Mouse (Mus musculus) embryo, embryonic 9.5 days (tissue): ENCODE measurements around the gene A630095N17Rik.
A peak's percentile ranks its signal among the peaks of the same experiment; 100 is the strongest.
"Not testable (repeated sequence)": the region's sequence is repeated elsewhere in the genome, so short reads cannot be mapped to it uniquely, and the experiment has no call there.

Experiments
- DNase-seq: peaks from one replicate; pipeline ENCODE4 v3.0.0-alpha.2; 2017; ENCODE audit errors: extremely low spot score

A630095N17Rik gene

DNA sequence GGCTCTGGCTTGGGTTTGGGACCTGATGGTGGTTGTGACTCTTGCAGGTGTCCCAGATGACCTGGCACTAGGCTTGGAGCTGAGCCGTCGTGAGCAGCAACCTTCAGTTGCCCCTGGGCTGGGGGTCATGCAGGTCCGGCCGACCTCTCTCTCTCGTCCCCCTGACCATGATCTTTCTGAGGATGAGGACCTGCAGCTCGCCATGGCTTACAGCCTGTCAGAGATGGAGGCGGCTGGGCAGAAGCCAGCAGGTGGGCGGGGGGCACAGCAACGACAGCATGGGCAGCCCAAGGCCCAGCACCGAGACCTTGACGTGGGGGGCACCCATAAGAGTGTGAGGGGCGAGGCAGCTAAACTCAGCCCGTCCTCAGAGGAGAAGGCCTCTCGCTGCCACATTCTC is 11.5 kb upstream of the A630095N17Rik start:
- no peak for DNase-seq

DNA sequence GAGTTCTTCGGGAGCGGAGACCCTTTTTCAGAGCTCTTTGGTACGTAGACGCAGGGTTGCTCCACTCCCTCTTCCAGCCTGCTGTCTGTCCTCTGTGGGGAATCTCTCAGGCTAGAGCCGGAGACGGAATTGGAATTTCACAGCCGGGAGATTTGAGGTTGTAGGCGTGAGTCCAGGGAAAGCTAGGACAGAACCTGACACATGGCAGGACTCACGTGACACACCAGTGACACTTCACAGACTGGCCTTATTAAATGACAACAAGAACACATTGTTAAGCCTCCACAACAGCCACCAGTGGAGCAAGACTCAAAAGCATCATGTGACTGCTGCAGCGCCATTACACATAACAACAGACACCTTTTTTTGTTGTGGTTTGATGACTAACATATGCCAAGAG is 7.7 kb upstream of the A630095N17Rik start:
- DNase-seq, result no peak

DNA sequence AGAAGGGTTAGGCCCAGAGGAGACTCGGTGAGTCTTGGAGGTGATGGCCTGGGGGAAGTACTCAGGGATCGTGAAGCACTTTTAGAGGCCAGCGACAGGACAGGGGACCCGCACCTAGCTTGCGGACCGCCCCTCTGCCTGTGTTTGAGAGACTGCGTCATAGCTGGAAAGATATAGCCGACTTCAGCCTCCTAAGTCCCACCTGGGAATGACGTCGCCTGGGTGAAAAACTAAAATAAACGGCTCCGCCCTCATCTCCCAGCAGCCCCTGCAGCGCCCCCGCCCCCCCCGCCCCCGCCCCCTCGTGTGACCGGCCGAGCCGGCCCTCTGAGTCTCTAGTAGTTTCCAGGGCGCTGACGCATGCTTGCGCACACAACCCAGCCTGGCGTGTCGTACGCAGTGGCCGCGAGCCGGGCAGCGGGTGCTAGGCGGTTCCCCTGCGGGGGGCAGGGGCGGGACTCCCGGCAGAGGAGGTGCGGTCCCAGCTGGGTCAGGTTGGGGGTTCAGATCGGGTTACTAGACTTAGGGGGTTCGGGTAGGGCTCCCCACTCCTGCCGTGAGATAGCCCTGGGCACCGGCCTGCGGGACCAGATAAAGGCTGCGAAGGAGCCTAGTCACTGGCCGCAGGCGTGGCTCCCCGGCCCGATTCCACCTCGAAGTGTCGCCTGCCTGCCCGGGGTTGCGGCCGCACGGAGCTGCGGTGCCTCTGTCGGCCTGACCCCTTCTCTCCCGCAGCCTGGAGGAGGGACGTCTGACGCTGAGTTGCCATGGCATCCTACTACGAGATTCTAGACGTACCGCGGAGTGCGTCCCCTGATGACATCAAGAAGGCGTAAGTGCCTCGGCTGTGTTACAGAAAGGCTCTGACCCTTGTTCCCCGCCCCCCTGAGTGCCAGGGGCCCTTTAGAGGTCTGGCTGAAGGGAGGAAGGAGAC is 4.5 kb upstream of the A630095N17Rik start, which contains the start of gene Dnajb2:
TSS of gene Dnajb2 (plus strand) at position 290 of the 934 bp plus-strand sequence.
- DNase-seq, result peak; percentile 85

DNA sequence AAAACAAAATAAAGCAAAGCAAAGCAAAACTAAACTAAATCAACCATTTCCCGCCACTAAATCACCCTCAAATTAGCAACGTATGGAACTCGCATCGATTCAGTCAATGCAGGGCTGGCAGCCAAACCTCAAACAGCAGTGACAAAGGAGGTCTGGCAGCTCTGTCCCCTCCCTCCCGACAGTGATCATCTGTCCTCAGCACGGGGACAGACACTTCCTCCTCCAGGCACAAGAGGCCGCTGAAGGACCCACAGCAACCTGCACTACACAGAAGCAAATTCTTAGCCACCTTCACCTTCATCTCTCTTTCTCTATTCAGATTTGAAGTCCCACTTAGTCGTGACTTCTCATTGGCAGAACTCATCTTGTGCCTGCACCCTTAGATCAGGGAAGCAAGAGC is 2.7 kb upstream of the A630095N17Rik start:
- DNase-seq, result peak; percentile 58

DNA sequence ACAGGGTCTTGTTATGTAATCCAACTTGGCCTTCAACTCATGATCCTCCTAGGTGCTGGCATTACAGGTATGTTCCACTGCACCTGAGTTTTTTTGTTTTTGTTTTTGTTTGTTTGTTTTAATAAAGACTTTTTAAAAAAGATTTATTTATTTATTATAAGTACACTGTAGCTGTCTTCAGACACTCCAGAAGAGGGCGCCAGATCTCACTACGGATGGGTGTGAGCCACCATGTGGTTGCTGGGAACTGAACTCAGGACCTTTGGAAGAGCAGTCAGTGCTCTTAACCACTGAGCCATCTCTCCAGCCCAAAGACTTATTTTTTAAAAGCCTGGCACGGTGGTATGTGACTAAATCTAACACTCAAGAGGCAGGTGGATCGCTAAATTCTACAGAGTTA is 587 bp upstream of the A630095N17Rik start:
- DNase-seq, result not testable (repeated sequence)

DNA sequence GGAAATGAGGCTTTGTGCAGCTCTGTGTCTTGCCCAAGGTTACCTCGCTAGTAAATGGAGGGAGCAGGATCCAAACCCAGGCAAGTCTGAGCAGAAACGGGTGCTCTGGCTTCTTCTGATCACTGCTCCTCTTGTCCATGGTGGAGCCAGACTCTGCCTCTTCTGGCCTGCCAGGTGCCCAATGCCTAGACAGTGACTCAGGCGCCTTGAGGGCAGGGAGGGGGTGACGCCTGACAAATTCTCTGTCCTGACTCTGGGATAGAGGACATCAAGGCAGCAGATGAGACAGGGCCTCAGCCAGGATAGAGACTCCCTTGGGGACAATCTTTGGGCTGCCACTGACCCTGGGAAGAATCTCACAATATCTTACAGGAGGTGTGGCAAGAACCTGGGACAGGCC is 678 bp downstream of the A630095N17Rik start:
- DNase-seq, result no peak

DNA sequence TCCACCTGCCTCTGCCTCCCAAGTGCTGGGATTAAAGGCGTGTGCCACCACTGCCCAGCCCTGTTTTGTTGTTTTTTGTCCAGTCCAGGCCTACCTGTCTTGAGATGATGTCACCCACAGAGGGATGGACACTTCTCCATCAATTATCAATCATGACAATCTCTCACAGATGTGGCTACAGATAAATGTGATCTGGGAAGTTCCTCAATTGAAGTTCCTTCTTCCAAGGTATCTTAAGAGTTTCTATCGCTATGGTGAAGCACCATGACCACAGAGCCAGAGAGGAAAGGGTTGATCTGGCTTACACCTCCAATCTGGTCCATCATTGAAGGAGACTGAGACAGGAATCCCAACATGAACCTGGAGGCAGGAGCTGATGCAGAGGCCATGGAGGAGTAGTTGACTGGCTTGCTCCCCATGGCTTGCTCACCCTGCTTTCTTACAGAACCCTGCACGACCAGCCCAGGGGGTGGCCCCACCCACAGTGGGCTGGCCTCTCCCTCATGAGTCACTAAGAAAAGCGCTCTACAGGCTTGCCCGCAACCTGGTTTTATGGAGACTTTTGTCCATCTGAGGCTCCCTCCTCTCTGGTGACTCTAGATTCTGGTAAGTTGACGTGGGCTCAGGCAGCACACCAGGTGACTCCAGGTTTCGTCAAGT is 1.4 kb downstream of the A630095N17Rik start:
- no peak for DNase-seq

DNA sequence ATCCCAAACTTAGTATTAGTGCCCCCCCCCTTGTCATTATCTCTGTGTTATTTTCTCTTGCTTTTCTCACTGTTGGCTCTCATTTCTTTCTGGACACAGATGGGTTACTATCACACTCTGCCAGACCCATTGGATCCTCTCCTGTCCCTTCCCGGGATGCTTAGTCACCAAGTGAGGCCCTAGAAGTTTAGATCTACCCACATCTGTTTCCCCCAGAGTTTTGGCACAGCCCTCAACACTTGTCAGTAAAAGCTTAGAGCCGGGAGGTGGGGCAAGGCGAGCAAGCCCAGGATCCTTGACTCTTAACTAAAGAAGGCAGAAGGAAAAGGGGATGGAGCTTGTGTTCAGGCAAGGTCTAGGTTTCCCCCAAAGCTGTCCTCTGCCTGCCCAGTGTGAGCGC is 2.7 kb downstream of the A630095N17Rik start:
- no peak for DNase-seq

DNA sequence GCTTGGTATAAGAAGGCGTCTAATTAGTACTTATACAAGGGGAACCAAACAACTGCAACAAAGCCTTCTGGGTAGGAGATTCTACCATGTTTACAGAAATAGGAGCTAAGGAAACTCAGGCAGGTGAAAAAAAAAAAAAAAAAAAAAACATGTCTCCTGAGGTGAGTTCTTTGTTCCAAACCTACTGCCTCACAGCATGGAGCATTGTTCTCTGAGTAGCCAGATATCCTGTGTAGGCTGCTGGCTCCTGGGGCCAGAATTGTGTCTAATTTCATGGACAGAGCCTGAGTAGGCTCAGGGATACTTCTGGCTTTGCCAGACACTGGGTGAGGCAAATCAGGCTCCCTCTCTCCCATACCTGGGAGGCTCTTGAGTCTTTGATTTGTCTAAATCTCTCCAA is 4.2 kb downstream of the A630095N17Rik start:
- no peak for DNase-seq

DNA sequence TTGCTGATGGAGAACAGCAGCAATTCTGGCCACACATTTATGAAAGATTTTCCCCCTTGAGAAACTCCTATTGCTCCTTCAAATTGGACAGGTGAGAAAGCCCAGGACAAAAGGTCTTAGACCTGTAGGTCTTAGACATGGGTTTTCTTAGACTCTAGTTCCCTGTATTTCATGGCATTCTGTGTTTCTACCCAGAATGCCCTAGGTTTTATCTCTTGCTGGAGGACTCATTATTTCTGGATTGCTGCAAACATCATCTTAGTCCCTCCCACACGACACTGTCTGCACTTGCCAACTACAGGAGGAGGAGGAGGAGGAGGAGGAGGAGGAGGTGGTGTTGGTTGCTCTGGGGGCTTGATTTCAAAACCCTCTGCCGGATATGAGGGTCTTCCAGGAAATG is 5.8 kb downstream of the A630095N17Rik start:
- no peak for DNase-seq

DNA sequence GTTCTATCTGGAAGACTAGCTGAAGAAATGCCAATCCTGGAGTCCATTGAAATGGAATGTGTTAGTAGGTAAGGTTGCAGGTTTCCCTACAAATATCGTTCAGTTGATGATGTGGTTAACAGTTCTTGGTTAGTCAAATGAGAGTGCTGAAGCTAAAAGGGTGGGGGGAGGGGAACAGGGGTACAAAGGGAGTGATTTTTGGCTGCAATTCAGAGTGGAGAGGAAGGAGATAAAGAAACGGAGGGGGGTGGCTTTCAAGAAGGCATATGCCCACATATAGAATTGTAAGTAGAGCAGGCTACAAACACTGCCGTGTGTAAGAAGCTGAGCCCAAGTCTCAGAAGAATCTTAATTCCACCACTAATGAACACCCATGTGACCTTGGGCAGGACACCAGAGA is 6.4 kb downstream of the A630095N17Rik start:
- DNase-seq, result no peak

DNA sequence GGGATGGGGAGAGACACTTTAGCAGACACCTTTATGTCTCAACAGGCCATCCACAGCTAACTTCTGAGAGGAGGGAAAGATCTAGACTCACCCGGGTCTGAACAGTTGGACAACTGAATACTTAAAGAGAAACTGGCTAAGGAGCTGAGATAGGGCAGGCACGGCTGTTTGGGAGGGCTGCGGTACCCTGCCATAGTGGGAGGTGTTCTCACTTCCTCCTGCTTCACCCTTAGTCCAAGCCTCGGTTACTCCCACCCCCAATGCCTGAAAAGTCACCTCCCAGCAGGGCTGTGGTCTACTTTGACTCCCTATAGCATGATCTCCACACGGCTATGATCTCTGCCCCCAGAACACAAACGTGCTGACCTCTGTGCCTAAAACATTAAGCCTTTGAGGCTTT is 8.4 kb downstream of the A630095N17Rik start:
- DNase-seq, result no peak

DNA sequence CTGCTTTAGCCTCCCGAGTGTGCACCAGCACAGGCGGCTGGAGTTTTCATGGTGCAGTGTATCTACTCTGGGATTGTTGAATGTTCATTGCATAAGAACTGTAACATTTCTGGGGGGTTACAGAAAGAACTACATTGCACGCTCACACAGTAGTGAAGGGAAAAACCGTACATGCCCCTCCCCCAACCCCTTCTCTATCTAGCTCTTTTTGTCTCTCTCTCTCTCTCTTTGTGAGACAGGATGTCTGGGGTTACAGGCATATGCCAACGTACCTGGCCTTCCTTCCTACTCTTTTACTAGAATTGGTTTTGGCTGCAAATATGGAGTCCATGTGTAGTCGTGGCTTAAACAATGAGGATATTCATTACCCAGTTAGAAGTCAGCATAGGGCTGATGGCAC is 9.0 kb downstream of the A630095N17Rik start:
- no peak for DNase-seq

DNA sequence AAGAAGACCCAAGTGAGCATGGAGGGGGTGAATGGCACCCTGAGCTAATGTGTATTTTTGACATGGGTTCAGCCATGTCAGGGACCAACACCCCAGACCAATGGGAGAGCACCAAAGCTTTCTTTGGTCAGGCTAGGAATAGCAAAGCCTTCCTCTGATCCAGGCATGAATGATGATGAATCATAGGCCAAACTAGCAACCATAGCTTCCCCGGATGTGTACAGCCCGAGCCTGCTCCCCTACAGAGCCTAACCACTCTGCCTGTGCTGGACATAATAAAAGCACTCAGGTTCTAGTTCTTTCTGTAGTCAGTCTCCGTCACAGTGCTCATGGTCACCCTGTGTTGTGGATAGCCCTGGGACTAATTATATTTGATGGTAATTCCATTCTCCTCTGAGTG is 10.4 kb downstream of the A630095N17Rik start:
- DNase-seq, result no peak

DNA sequence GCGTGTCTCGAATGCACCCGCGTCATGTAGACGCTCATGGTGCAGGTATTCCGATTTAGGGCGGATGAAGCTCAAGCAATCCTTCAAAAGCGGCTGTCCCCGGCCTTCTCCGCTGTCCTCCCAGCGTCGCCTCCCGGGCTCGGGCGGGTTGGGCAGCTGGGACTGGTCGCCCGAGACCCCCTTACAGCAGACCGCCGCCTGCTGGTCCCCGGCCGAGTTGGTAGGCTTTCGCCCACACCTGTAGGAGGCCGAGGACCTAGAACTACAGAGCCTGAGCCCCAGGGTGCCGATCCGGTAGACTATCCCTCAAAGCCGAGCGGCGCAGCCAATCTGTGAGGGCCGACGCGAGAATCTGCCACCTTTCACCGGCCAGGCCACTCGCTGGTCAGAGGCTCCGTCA is 12.4 kb downstream of the A630095N17Rik start, which contains the start of gene Tuba4a:
TSS of gene Tuba4a (minus strand) at position 335 of the 400 bp plus-strand sequence.
- DNase-seq, result no peak

DNA sequence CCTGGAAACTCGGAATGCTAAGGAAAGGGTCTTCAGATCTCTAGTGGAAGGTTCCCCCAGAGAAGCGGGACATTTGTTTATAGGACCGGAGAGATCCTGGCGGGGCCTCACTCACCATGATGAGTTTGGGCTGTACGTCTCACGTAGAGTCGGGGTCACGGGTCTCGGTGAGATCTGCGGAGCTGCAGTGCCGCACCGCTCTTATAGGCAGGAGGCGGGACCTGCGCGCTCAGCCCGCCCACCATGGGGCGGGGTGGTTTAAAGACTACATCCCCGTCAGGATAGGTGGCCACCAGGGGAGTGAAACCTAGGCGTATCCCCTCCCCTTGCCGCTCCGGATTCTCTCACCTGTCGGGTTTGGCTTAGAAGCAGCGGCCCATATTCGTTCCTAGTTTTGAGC is 12.8 kb downstream of the A630095N17Rik start:
- DNase-seq, result peak; percentile 78

DNA sequence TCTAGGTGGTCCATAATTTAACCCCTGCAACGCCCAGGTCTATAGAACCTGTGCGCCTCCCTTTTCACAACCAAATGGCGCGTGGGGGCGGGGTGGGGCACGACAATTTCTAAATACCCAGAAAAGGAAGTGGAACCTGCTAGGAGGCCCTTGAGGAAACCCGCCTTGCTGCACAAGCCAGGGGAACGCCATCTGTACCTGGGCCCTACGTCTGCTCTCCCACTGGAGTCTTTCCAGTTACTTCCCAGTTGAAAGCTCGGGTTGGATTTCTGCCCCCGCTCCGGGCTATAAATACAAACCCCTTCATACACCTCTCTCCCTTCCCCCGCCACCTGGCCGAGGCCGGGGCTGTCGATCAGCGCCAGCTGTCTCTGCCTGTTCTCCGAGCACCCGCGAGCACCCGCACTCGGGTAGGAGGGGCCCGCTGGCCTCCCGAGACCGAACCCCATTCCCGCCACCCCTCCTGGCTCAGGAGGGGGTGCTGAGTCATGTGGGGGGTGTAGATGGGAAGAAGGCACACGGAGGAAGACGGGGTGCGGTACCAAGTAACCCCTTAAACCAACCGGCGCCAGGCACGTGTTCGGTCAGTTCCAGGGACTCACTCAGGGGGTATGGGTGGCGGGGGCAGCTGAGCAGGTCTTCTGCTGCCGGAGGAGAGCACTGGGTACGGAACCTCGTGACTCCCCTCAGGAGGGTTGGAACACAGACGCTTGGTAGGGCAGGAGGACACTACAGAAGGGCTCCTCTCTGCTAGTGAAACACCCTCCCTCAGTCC is 13.5 kb downstream of the A630095N17Rik start:
- DNase-seq, result peak; percentile 15

DNA sequence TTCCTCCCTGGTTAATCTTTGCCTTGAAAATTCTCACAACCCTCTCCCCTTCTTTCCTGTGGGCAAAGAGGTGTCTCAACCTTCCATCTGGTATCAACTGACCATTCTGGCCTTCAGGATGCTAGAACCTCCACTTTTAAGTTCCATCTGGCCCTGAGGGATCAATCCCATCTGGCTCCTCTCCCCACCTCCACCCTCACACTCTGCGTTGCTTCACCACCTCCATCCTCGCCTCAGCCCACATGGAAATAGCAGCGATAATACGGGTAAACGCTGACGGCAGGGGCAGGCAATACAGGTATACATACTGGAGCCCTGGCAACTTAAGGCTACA is 14.0 kb downstream of the A630095N17Rik start:
- DNase-seq, result no peak

DNA sequence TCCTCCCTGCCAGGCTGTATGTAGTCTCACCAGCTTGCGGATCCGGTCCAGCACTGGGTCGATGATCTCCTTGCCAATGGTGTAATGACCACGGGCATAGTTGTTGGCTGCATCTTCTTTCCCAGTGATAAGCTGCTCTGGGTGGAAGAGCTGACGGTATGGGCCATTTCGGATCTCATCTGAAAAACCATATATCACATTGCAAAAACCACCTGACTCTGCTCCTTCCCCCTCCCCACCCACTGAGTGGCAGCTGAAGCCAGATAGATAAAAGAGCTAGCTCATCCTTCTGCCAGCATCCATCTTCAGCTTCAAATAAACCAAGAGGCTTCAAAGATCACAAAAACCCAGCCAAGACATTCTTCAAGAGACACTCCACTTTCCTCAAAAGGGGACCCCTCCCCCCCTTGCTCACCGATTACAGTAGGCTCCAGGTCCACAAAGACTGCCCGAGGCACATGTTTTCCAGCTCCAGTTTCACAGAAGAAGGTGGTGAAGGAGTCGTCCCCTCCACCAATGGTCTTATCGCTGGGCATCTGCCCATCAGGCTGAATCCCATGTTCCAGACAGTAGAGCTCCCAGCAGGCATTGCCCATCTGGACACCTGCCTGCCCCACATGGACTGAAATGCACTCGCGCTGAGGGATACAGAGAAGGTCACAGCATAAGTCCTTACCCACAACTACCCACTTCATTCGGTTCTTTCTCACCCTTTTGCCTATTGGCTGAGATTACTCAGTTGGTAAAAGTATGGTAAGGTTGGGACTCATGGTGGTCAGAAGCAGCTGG is 14.9 kb downstream of the A630095N17Rik start:
- DNase-seq, result no peak

DNA sequence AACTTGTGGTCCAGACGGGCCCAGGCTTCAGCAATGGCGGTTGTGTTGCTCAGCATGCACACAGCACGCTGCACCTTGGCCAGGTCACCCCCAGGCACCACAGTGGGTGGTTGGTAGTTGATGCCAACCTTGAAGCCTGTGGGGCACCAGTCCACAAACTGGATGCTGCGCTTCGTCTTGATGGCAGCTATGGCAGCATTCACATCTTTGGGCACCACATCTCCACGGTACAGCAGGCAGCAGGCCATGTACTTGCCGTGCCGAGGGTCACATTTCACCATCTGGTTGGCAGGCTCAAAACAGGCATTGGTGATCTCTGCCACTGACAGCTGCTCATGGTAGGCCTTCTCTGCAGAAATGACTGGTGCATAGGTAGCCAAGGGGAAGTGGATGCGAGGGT is 16.1 kb downstream of the A630095N17Rik start:
- no peak for DNase-seq

DNA sequence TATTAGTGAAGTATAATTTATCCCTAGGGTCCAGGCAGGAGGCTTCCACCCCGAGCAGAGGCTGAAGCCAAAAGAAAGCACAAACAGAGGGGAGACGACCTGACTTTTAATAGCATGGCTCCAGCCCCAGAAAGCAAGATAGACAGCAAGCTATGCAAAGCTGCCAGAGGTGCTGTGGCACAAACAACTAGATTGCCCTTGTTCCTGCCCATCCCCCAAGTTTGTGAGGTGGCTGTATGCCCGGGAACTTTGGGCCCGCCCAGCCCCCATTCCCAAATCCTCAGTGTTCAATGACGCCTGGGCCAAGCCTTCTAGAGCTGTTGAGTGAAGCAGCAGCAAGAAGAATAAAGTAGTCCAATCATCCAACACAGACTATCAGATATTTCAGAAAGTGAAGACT is 17.0 kb downstream of the A630095N17Rik start:
- no peak for DNase-seq

DNA sequence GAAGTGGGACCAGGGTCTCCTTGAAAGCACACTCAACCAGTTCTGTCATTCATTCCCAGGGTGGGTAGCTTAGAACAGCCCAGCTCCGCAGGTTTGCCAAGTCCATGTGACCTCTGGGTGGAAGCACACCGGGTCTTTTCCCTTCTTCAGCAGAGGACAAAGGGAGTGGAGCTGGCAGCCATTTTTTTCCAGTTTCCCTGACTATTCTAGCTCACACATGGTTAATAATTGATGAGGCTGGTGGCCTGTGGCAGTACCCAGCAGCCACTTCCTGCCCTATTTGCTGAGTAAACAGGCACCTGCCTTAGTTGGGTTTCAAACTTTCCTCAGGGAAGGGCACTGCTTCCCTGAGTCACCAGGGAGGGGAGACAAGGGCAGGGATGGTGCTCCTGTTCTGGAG is 17.5 kb downstream of the A630095N17Rik start:
- DNase-seq, result no peak
